Mouse (Mus musculus) frontal cortex, postnatal 10 days (tissue): ENCODE data around the gene Akap8.

Experiments used
- DNase-seq, 2 experiments: peaks; one replicate each; pipeline ENCODE4 v3.0.0; 2022; ENCODE audit warnings: low spot score in 2 of 2, mixed read lengths in 1 of 2

Gene Akap8

GRCm38 (mm10) chr17:32349037-32349732 lies 28.1 kb upstream of the Akap8 start:
- DNase-seq, result no peak

- no peak for DNase-seq
These were observed 27.4 kb upstream of the Akap8 start for GRCm38 (mm10) chr17:32348406-32348805.

- no peak for DNase-seq
These were observed 20.1 kb upstream of the Akap8 start for GRCm38 (mm10) chr17:32341102-32341501.

GRCm38 (mm10) chr17:32340110-32340509 lies 19.1 kb upstream of the Akap8 start:
- no peak for DNase-seq

- DNase-seq, result no peak
These were observed 14.8 kb upstream of the Akap8 start for GRCm38 (mm10) chr17:32335869-32336268.

GRCm38 (mm10) chr17:32334921-32335320 lies 13.9 kb upstream of the Akap8 start:
- no peak for DNase-seq

GRCm38 (mm10) chr17:32333675-32334303 lies 12.8 kb upstream of the Akap8 start:
- DNase-seq, result no peak

- DNase-seq, result no peak
These were observed 6.5 kb upstream of the Akap8 start for GRCm38 (mm10) chr17:32327501-32327900.

GRCm38 (mm10) chr17:32322809-32323208 lies 1.8 kb upstream of the Akap8 start:
- DNase-seq, result no peak

- no peak for DNase-seq
These were observed 798 bp upstream of the Akap8 start for GRCm38 (mm10) chr17:32321836-32322235.

- no peak for DNase-seq
These were observed 324 bp upstream of the Akap8 start for GRCm38 (mm10) chr17:32321390-32321734.

GRCm38 (mm10) chr17:32319950-32320349 lies 1.1 kb downstream of the Akap8 start:
- DNase-seq, result no peak

- DNase-seq, result no peak
These were observed 3.3 kb downstream of the Akap8 start for GRCm38 (mm10) chr17:32317708-32318107.

GRCm38 (mm10) chr17:32317032-32317431 lies 4.0 kb downstream of the Akap8 start:
- no peak for DNase-seq

GRCm38 (mm10) chr17:32315560-32315959 lies 5.5 kb downstream of the Akap8 start:
- no peak for DNase-seq

GRCm38 (mm10) chr17:32313892-32314291 lies 7.1 kb downstream of the Akap8 start:
- DNase-seq, result no peak

- DNase-seq, result no peak
These were observed 8.2 kb downstream of the Akap8 start for GRCm38 (mm10) chr17:32312801-32313200.

GRCm38 (mm10) chr17:32307963-32308362 lies 13.1 kb downstream of the Akap8 start:
- no peak for DNase-seq

- no peak for DNase-seq
These were observed 22.9 kb downstream of the Akap8 start for GRCm38 (mm10) chr17:32298125-32298524.

GRCm38 (mm10) chr17:32295901-32296300 lies 25.1 kb downstream of the Akap8 start:
- no peak for DNase-seq

GRCm38 (mm10) chr17:32295160-32295559 lies 25.9 kb downstream of the Akap8 start:
- no peak for DNase-seq

- DNase-seq, result no peak
These were observed 35.8 kb downstream of the Akap8 start for GRCm38 (mm10) chr17:32285138-32285670.
